Mouse (Mus musculus) midbrain, embryonic 14.5 days (tissue): ENCODE measurements at regions not wholly inside any gene's neighbourhood (a gene's known extent, or its start where the extent isn't known, plus 50 kb on each side); places are given as distances from the start of the nearest gene placed in this dataset.

ENCODE experiments used
- ATAC-seq: fragments of 200-750 bp; cut with Nextera tagmentation; 2 replicates; pipeline ENCODE4 v1.8.0; 2017; ENCODE audit warnings: moderate number of reproducible peaks, moderate library complexity; ENCODE audit not compliant: low FRiP score, low TSS enrichment
- DNase-seq: peaks from one replicate; pipeline ENCODE4 v3.0.0-alpha.2; 2015
- H3K27ac ChIP-seq: fragments of 300-500 bp; sonication (generic); replicated peaks from 2 replicates; pipeline ENCODE4 v1.5.1; 2014; ENCODE audit warnings: mild to moderate bottlenecking, low read depth, low read length, moderate library complexity
- H3K27me3 ChIP-seq: fragments of 300-500 bp; sonication (generic); 2 replicates; pipeline ENCODE4 v1.6.1; 2014; ENCODE audit warnings: low read length, control low read depth, mixed read lengths; ENCODE audit not compliant: control insufficient read depth, insufficient read depth
- H3K36me3 ChIP-seq: fragments of 300-500 bp; sonication (generic); 2 replicates; pipeline ENCODE4 v1.6.1; 2014; ENCODE audit warnings: low read length, control low read depth; ENCODE audit not compliant: control insufficient read depth, insufficient read depth
- H3K4me1 ChIP-seq: fragments of 300-500 bp; sonication (generic); 2 replicates; pipeline ENCODE4 v1.6.1; 2014; ENCODE audit warnings: mild to moderate bottlenecking, antibody characterized with exemption, low read length, control low read depth; ENCODE audit not compliant: control insufficient read depth, insufficient read depth
- H3K4me2 ChIP-seq: fragments of 300-500 bp; sonication (generic); 2 replicates; pipeline ENCODE4 v1.6.1; 2014; ENCODE audit warnings: mild to moderate bottlenecking, low read length, moderate library complexity
- H3K4me3 ChIP-seq: fragments of 300-500 bp; sonication (generic); replicated peaks from 2 replicates; pipeline ENCODE4 v1.5.1; 2014; ENCODE audit warnings: low read depth, low read length
- H3K9ac ChIP-seq: fragments of 300-500 bp; sonication (generic); replicated peaks from 2 replicates; pipeline ENCODE4 v1.6.1; 2014; ENCODE audit warnings: mild to moderate bottlenecking, low read length, moderate library complexity
- H3K9me3 ChIP-seq: fragments of 300-500 bp; sonication (generic); 2 replicates; pipeline ENCODE4 v1.6.1; 2016; ENCODE audit warnings: low read length, control low read depth, mixed read lengths; ENCODE audit not compliant: control insufficient read depth
- WGBS: fragments of 180-500 bp; shearing (Covaris S2); extraction: QIAGEN DNeasy Blood & Tissue Kit; methylation state at CpG from one replicate; pipeline ENCODE4 v1.1.7; 2014; 5-methylcytosine and 5-hydroxymethylcytosine counted together

- ATAC-seq (no peak), DNase-seq (no peak)
- H3K4me1 ChIP-seq: no peaks in the 10 kb centered on the region
- no peaks in the 10 kb centered on the region for H3K27me3 ChIP-seq
- H3K9me3 ChIP-seq: no peaks in the 10 kb centered on the region
- no peak overlapping the region for H3K9ac ChIP-seq
- H3K36me3 ChIP-seq: no peaks in the 10 kb centered on the region
- no peak overlapping the region for H3K4me2 ChIP-seq
- 84% methylated on average over 4 of the region's 4 CpGs for WGBS
- no peak overlapping the region for H3K4me3 ChIP-seq
- no peak overlapping the region for H3K27ac ChIP-seq
Observed at GRCm38 (mm10) chr1:141884356-141884755, 1638.4 kb downstream of the Kcnt2 start.

- H3K9ac ChIP-seq: no peak overlapping the region
- H3K27ac ChIP-seq: no peak overlapping the region
- no peaks in the 10 kb centered on the region for H3K9me3 ChIP-seq
- no peaks in the 10 kb centered on the region for H3K27me3 ChIP-seq
- no peak overlapping the region for H3K4me3 ChIP-seq
- H3K4me1 ChIP-seq: no peaks in the 10 kb centered on the region
- no peak for DNase-seq
- H3K36me3 ChIP-seq: no peaks in the 10 kb centered on the region
- H3K4me2 ChIP-seq: no peak overlapping the region
- WGBS: 78% methylated on average over 8 of the region's 8 CpGs
- no peak for ATAC-seq
Observed at GRCm38 (mm10) chr1:141897924-141898455, 1652.0 kb downstream of the Kcnt2 start.

GRCm38 (mm10) chr1:141911714-141912398, 1665.9 kb downstream of the Kcnt2 start:
- no peak for ATAC-seq
- 91% methylated on average over 7 of the region's 7 CpGs for WGBS
- Histone ChIP-seq H3K9me3 (no peaks in the 10 kb centered on the region), H3K9ac (no peak overlapping the region), H3K4me3 (no peak overlapping the region), H3K27ac (no peak overlapping the region), H3K4me1 (no peaks in the 10 kb centered on the region), H3K27me3 (no peaks in the 10 kb centered on the region), H3K4me2 (no peak overlapping the region), H3K36me3 (no peaks in the 10 kb centered on the region)
- no peak for DNase-seq

- H3K4me3 ChIP-seq: no peak overlapping the region
- no peak overlapping the region for H3K4me2 ChIP-seq
- no peaks in the 10 kb centered on the region for H3K9me3 ChIP-seq
- no peaks in the 10 kb centered on the region for H3K4me1 ChIP-seq
- H3K27me3 ChIP-seq: no peaks in the 10 kb centered on the region
- no peak overlapping the region for H3K9ac ChIP-seq
- no peaks in the 10 kb centered on the region for H3K36me3 ChIP-seq
- WGBS: 95% methylated on average over 1 of the region's 1 CpGs
- H3K27ac ChIP-seq: no peak overlapping the region
- ATAC-seq: no peak
- DNase-seq: peak; percentile 13
Observed at GRCm38 (mm10) chr1:141926194-141926593, 1680.2 kb downstream of the Kcnt2 start.

DNA sequence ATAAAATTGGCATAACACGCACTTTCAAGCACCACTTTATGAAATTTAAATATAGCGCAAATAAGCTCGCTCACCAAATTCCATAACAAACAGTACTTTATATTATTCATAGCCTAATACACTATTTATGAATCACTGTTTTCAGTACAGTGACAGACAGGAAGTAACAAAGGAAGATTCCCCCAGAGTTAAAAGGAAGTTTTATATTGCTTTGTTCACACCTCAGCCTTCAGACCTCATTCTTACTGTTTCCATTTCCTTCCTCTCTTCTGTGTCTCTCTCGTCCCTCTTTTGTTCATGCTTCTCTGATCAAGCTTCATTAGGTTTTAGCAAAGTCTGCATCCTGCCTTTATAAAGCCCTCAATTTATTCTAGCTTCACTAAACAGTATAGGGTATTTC, 1680.8 kb downstream of the Kcnt2 start:
- WGBS: 63% methylated on average over 4 of the region's 4 CpGs
- H3K4me2 ChIP-seq: no peak overlapping the region
- no peak overlapping the region for H3K4me3 ChIP-seq
- H3K9ac ChIP-seq: no peak overlapping the region
- no peaks in the 10 kb centered on the region for H3K27me3 ChIP-seq
- H3K9me3 ChIP-seq: no peaks in the 10 kb centered on the region
- H3K36me3 ChIP-seq: no peaks in the 10 kb centered on the region
- no peaks in the 10 kb centered on the region for H3K4me1 ChIP-seq
- DNase-seq (peak; percentile 20), ATAC-seq (no peak)
- no peak overlapping the region for H3K27ac ChIP-seq

- DNase-seq: no peak
- Histone ChIP-seq H3K36me3 (no peaks in the 10 kb centered on the region), H3K4me3 (no peak overlapping the region), H3K4me2 (no peak overlapping the region), H3K27me3 (no peaks in the 10 kb centered on the region), H3K27ac (no peak overlapping the region), H3K9me3 (no peaks in the 10 kb centered on the region), H3K4me1 (no peaks in the 10 kb centered on the region), H3K9ac (no peak overlapping the region)
- WGBS: 92% methylated on average over 1 of the region's 1 CpGs
- no peak for ATAC-seq
Observed at GRCm38 (mm10) chr1:141948055-141948454, 1692.4 kb upstream of the B3galt2 start.

DNA sequence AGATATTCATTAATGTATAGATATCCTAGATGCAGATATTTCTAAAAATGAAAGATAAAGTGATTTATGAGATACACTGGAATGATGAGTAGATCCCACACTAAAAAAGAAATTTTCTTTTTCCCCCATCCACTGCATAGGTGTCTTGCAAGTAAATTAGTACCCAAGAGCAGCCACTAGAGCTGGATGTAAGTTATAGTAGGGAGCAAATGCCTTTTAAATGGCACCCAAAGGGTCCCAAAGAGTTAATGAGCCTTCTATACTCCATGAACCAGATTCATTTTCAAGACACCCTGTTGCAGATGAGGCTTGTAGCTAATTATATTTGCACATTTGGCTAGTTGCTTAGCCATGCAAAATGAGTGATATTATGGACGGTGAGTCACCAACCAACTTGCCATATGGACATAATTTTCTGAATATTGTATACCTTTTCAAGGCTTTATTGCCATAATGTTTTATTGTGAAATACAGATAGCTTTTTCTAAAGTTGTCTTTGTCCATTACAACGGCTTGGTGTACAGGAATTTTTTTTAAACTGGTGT, 1686.1 kb upstream of the B3galt2 start:
- Histone ChIP-seq H3K4me2 (no peak overlapping the region), H3K9ac (no peak overlapping the region), H3K36me3 (no peaks in the 10 kb centered on the region), H3K9me3 (no peaks in the 10 kb centered on the region), H3K4me3 (no peak overlapping the region), H3K27me3 (no peaks in the 10 kb centered on the region), H3K27ac (no peak overlapping the region), H3K4me1 (no peaks in the 10 kb centered on the region)
- ATAC-seq: no peak
- no peak for DNase-seq
- 89% methylated on average over 2 of the region's 2 CpGs for WGBS

DNA sequence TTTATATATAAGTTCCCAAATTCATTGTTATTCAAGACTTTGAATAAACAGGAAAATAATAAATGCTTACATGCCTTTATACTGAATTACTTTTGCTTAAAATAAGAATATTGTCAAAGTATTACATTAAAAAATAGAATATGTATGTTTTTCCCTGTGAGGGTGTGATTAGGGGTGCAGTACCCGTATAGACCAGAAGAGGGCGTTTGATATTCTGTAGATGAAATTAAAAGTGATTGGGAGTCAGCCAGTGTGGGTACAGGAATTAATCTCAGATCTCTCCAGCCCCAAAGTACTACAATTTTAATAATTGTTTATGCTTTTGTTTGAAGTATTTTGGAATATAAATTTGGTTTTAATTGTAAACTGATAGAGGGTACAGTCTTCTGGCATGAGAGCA, 1678.7 kb upstream of the B3galt2 start:
- WGBS: under 1% methylated on average over 2 of the region's 2 CpGs
- Histone ChIP-seq H3K27me3 (no peaks in the 10 kb centered on the region), H3K36me3 (no peaks in the 10 kb centered on the region), H3K4me3 (no peak overlapping the region), H3K9me3 (no peaks in the 10 kb centered on the region), H3K9ac (no peak overlapping the region), H3K4me1 (no peaks in the 10 kb centered on the region), H3K27ac (no peak overlapping the region), H3K4me2 (no peak overlapping the region)
- ATAC-seq (no peak), DNase-seq (peak; percentile 58)

- no peak overlapping the region for H3K4me3 ChIP-seq
- H3K9ac ChIP-seq: no peak overlapping the region
- 80% methylated on average over 5 of the region's 5 CpGs for WGBS
- H3K27ac ChIP-seq: no peak overlapping the region
- no peaks in the 10 kb centered on the region for H3K27me3 ChIP-seq
- no peaks in the 10 kb centered on the region for H3K9me3 ChIP-seq
- H3K4me1 ChIP-seq: no peaks in the 10 kb centered on the region
- no peaks in the 10 kb centered on the region for H3K36me3 ChIP-seq
- ATAC-seq (no peak), DNase-seq (no peak)
- no peak overlapping the region for H3K4me2 ChIP-seq
Observed at GRCm38 (mm10) chr1:141968133-141968532, 1672.3 kb upstream of the B3galt2 start.
